Mouse (Mus musculus) brain, embryonic 14.5 days (tissue): ENCODE results near the gene Fyttd1.

Experiments
- CTCF ChIP-seq: fragments of 200-500 bp; IDR thresholded peaks from 2 replicates; pipeline ENCODE4 v1.5.1; 2012; ENCODE audit warnings: inconsistent platforms, mild to moderate bottlenecking, moderate library complexity, borderline replicate concordance; ENCODE audit not compliant: insufficient read depth, insufficient read length; ENCODE audit errors: extremely low read depth
- POLR2A ChIP-seq: fragments of 200-500 bp; IDR thresholded peaks from 2 replicates; pipeline ENCODE4 v1.6.1; 2012; ENCODE audit warnings: mild to moderate bottlenecking, inconsistent platforms, borderline replicate concordance; ENCODE audit not compliant: poor library complexity, insufficient read depth, insufficient read length, severe bottlenecking; ENCODE audit errors: extremely low read depth

DNA sequence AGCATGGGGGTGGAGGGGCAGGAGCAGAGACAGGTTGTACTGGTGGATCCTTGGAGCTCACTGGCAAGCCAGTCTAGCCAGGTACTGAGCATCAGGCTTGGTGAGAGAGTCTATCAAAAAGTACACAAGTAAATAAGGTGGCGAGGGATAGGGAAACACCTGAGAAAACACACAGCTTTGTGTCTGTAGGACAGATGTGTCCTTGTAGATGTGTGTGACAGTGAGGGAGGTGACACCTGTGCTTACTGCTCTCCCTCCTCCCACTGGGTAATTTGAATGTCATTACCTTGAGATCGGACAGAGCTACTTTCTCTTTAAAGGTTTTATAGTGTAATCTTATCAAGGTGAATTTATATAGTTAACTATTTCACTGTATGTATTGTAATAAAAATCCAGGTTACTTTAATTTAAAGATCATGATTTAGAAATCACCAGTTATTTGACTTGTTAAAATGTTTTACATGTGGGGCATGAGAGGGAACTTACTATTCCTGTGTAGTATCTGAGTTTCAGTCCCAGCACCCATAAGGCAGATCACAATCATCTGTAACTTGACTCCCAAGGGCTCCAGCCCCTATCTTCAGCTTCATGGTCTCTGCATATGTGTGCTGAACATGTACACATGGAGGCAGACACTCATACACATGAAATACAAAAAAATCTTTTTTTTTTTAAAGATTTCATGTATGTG lies 24.2 kb downstream of the Fyttd1 start:
- TF ChIP-seq CTCF = no peak
- no peak for TF ChIP-seq POLR2A
